Mouse (Mus musculus) forelimb bud, embryonic 11.5 days (tissue): ENCODE data around the gene Otulinl.
A peak's percentile ranks its signal among the peaks of the same experiment; 100 is the strongest.
"Not testable (repeated sequence)": the region's sequence is repeated elsewhere in the genome, so short reads cannot be mapped to it uniquely, and the experiment has no call there.

Source experiments
- DNase-seq: peaks from one replicate; pipeline ENCODE4 v3.0.0-alpha.2; 2012; ENCODE audit warnings: low read depth, low spot score

Gene Otulinl

DNA sequence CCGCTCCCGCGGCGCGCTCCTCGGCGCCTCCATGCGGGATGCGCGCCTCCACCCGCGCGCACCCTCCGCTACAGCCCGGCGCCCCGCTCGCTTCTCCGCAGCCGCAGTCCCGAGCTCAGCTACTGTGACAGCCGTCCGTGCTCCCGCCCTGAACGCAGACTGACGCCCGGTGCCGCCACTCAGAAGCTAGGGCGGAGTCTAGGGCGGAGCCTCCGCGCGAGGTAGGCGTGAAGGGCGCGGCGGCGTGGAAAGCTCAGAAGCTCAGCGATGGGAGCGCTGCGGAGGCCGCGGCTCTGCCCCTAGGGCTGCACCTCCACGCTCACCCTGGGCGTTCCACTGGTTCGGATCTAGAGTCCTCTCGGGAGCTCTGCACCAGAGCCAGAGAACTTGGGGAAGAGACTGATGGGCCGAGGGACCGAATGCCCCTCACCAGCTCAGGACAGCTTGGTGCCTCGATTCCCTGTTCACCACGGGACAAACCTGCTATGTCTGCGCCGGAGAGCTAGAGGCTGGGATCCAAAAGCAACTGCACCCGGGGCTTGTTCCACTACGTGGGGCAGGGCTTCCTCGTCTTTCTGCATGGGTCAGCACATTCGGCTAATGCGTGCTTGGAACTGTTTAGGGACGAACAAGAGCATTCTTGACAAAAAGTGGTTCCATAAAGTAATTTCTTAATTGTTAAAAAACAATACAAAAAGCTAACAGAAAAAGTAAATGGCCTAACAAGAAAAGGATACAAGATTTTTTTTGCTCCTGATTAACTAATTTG lies at the start of gene Otulinl:
Gene Otulinl, minus strand, starts transcription at position 161 of the 769 bp plus-strand sequence.
- peak; percentile 90 for DNase-seq

DNA sequence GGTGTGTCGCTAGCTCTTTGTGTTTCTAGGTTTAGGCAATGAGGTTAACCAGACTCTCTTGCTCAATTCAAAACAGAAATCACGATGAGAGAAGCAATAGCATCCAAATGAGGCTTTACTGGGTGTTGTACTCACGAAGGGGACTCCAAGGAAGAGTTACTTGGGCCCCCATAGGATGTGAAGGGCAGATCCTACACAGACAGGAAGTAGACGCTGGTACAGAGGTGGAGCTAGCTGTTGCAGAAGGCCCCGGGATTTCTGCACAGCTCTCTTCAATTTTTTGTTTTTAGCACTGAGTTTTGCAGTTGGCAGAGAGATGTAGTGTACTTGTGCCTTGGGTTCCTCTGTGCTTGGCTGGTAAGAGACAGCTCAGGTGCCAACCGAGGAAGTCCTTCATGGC lies 44.8 kb upstream of the Otulinl start:
- DNase-seq = no peak

DNA sequence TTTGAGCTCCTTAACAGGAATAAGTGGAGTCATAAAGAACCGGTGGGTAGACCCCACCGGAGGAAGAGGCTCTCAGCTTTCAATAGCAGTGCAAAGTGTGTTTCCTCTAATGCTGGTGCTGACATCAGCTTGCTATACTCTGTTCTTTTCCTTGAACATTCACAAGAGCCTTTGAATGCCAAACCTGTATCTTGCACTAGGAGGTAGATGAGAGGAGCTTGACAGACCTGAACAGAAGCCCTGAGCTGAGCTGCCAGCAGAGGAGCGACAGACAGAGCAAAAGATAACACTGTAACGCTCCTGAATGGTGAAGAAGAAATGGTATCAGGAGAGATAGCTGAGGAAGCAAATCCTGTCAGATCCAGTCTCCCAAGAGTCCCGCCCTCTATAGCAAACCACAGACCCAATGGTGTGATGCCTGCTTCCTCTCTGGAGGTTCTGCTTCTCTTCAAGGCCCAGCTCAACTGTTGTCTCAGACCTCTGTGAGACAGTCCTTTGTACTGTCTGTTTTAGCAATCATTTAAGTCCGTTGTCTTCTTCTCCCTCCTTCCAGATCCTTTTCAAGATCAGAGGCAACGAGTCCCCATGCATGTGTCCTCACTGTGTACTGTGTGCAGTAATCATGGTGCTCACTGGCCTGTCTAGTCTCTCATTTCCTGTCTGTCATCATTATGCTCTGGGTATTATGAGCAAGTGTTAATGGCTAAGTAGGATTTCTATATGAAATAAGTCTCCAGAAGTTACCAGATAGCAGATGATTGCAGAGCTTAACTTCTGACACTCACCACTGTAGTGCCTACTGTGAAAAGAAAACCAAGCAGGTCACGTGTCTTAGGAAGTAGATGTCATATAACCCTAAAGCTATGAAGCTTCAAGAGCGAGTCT lies 43.7 kb upstream of the Otulinl start:
- no peak for DNase-seq

DNA sequence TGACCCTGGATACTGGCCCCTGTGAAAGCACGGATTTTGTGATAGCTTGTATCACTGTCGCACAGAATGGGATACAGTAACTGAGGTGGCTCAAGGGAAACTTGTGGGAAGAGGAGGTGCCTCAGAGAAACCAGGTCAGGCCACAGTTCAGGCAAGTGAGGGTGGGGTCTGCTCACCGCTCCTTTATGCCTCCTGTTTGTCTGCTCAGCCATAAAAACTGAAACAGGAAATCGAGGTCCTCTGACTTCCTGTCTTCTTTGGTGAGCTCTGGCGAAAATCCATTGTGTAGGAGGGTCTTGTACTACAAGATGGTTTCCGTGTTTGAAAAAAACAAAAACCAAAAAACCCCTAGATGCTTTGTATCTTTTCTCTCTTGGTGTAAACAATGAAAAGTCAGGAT lies 42.9 kb upstream of the Otulinl start:
- no peak for DNase-seq

DNA sequence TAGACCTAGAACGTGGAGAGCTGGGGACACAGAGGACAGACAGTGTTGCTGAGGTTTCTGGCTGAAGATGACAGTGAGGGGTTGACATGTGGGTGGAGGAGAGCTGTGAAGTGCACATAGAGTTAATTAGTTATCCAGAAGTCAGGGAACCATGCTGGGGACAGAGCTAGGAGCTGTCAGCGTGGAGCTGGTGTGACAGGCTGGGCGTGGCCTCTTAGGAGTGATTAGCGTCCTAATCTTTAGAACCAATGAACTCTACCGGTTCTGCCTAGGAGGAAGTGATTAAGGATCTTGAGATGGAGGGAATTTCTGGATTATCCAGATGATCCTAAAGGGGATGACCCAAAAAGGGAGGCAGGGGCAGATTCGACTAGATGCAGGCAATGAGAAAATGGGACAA lies 42.4 kb upstream of the Otulinl start:
- DNase-seq = no peak

DNA sequence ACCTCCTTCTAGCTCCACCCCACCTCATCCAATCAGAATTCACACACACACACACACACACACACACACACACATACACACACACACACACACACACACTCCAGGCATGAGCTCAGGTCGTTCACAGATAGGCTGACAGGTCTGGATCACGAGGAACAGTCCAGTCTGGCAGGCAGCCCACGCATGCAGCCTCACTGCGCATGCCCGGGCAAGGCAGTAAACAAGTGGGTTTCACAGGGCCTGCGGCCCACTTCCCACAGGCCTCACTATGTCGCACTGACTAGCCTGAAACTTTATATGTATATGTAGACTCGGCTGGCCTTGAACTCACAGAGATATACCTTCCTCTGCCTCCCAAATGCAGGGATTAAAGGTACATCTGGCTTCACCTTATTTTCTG lies 38.9 kb upstream of the Otulinl start:
- not testable (repeated sequence) for DNase-seq

DNA sequence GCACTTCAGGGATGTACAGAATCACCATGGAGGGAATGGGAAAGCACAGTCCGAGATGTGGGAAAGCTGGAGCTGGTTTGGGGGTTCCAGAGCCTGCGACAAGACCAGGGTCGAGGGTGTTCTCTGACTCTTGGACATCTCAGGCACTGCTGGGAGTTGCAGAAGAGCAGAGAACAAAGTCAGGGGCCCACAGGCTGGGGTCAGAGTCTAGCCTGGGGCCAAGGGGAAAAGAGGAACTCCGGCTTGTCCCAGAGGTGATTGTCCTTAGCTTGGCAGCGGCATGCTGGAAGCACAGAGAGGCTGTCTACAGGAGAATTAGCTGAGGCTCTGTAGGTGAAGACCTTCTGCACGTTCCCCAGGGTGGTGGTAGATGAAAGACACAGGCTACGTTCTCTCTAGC lies 37.3 kb upstream of the Otulinl start:
- no peak for DNase-seq

DNA sequence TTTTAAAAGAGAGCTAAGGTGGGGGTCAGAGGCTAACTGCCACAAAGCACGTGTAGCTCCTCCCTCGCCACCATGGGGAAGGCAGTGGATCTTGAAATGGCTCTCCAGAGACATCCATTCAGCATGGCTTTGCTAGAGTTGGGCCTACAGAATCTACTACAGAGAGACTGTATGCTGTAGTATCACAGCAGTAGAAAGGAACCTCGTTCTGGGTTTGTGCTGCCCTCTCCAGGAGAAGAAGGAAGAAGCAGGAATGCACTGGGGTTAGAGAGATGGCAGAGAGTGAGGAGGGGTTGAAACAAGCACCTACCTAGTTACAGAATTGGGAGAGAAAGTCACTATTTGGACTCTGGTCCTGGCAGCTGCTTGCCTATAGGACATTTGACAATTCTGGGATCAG lies 34.0 kb upstream of the Otulinl start:
- peak; percentile 17 for DNase-seq

DNA sequence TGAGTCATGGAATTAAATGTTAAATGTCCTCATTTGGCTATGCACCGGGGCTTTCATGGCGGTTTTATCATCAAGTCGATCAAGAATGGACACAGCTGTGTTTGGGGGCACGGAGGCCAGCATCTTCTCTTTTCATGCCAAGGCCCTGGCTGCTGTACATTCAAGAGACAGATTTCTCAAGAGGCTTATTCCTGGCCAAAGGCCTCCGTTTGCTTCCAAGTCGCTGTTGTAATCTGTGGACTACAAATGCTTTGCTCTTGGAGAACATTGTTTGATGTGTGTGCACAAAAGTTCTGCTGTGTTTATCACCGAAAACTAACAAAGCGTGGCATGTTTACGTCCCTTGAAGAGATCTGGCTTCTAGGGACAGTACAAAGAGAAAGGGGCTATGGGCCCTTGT lies 29.3 kb upstream of the Otulinl start:
- DNase-seq = no peak

DNA sequence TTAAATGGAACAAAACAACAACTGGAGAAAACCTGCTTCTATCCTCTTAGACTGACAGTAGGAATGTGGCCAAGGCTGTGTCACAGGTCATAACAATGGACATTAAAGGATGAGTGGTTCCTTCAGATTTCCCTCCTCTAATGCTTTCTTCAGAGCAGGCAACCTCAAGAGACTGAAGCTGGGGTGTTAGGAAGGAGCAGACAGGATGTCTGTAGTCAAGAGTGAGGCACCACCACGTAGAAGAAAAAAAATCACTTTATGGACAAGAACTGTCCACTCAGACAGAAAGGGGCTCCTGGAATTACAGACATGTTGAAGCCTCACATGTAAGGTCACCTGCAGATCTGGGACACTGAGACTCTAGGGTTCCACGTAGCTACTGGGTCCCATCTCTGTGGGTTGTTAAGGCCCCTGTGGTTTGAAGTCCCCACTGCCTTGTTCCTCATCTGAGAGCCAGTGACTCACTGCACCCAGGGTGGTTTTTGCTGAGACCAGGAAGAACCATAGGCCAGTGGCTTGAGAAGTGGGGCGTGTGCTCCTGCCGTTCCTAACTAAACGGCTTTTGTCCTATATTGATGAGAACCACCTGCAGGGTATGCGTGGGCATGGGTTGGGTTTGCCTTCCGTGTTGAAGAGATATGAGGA lies 27.7 kb upstream of the Otulinl start:
- DNase-seq = no peak

DNA sequence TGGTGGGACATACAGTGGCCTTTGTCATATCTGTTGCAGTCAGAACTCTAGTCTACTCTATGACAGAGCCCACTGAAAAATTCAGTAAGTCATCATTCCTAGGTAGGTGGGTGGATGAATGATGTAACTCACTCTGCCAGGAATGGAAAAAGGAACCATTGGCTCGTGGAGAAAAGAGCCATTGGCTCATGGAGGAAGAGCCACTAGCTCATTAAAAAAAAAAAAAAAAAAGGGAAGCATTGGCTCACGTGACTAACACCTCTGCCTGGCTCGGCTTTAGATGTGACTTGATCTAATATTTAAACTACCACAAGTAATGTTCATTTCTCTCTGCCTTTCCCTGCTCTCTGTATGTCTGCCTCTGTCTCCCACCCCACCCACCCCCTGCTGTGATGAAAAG lies 27.1 kb upstream of the Otulinl start:
- no peak for DNase-seq

DNA sequence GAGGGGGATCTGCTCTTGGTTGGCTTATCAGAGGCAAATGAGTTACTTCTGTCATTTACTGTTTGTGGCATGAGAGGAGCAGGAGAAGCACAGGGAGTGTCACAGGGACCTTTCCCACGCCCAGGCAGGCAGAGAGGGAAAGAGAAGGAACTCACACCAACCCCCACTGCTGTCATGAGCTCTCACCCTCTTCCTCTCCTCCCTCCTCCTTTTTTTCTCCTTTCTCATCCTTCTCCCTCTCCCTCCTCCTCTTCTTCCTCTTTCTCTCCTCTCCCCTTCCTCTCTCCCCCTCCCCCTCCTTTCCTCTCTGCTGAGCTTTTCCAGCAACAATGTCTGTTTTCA lies 21.6 kb upstream of the Otulinl start:
- DNase-seq = no peak

DNA sequence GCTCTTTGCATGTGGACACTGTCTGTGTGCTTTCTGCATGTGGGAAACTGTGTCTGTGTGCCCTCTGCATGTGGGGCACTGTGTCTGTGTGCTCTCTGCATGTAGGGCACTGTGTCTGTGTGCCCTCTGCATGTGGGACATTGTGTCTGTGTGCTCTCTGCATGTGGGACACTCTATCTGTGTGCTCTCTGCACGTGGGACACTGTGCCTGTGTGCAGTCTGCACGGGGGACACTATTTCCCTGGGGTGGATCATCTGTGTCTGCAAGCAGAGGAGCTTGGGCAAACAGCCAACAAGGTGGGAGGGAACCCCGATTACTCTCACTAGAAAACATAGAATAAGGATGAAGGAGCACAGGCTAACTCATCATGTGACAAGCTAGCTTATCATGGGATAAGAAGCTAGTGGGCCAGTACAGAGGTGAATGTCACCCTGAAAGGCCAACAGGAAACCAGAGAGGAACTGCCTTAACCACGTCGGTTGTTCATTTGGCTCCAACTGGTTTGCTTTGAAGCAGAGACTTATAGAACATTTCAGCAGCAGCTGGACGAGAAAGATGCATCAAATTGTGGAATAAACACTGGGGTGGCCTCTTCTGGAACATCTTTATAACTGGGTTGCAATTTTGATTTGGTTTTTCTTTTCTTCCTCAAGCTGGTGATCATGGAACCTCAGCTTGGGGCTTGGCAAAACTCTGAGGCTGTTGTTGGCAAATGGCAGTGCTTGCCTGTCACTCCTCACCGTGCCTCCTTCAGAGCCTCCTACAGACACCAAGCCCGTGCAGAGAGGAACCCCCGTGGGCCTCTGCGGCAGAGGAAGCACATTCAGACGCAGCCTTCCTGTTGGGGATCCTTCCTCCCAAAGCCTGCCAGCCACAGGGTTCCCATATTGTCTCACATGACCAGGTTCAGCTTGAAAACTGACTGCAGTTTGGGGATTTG lies 20.9 kb upstream of the Otulinl start:
- DNase-seq = no peak

DNA sequence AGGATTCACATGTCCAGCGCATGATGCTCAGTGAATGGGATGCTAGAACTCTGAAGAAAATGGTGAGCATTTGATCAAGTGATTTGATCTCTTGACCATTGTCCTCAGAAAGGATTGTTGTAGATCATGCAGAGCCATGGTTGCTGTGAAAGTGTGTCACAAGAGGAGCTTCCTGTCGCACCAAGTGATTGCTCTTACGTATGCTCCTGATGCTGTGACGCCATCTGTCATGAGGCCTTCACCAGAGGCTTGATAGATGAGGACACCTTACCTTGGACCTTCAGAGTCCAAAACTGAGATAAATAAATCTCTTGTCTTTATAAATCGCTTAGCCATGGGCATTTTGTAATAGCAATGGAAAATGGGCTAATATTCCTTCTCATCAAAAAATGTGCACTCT lies 16.3 kb upstream of the Otulinl start:
- DNase-seq = no peak

DNA sequence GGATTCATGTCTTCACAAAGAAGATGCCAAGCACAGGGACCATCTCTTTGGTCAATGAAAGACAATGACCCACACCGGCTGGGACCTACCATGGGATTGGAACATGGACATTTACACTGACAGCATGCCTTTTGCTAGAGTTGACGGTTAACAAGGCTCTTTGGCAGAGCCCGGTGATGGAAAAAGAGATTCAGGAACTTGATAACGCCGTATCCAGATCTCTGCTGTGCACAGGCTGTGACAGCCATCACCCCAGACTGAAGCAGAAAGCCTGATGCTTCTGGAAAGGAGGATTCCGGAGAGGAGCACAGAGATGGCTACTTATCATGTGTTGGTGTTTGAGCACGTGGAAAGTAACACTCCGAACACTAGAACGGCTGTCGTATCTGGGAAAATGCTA lies 11.9 kb upstream of the Otulinl start:
- no peak for DNase-seq

DNA sequence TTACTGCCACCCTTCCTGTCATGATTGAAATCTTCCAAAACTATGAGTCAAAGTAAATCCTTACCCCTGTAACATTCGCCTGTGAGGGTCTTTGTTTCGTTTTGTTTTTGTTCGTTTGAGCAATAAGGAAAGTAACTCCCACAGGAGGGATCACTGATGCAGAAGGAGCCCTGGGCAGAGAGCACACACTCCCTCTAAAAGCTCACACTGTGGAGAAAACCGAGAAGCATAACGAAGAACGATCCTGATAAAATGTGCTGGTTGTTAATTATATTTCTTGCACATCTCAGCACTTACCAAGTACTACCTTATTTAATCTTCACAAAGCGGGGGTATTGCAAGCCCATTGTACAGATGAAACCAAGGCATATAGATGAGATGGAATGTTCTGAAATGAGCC lies 10.8 kb upstream of the Otulinl start:
- no peak for DNase-seq

DNA sequence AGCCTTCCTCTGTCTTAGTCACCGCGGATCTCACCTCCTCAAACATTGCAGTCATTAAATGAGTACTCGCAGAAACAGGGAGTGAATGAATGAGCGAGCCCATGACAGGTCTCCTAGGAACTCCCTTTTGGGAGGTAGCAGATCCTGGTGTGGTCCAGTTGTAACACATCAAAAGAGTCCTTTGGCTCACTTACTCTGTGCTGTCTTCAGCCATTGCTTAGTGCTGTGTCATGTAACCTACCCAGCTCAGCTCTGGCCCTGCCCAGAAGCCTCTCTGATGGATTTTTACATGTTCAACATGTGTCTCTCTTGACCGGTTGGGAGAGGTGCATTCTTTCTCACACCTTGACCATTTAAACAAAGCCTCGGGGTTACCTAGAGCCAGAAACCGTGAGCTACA lies 9.8 kb upstream of the Otulinl start:
- no peak for DNase-seq

DNA sequence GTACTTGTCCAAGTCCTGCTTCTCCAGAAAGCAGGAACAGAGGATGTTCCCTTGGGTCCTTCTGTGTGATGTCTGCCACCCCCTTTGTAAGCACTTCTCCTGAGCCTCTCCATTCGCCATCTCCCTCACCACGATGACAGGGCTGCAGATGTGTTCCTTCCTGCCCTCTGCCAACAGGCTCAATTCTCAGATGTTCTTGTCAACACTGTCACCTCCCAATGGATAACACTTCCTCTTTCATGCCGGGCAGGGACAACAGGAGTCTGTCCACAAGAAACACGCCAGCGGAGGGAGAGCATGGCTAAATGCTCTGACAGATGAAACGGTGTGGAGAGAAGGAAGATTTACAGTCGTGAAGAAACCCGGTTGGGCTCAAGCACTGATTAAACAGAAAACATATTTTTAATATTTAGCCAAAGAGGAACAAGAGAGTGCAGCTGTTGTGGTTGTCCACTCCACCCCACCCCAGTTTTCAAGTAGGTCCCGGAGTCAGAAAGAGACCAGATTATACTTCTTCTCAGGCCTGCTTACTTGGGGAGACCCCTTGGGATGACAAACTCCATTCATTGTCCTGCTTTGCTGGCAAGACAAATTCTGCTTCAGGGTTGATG lies 6.8 kb upstream of the Otulinl start:
- no peak for DNase-seq

DNA sequence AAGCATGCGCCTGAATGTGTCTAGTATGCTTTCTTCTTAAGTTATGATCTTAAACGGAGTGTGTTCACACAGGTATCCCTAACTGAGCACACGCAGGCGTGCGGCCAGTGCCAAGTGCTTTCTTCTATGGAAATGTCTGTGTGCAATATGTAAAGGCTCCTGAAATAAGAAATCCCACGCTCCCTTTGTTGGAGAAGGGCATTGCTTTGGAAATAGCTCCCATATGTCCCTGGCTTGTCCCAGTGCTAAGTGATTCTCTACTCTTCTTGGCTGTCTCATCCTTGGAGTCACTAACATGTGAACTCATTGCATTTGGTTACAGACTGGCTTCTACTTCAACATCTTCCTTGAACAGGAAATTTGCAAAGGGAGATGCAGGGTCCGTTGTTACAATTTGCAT lies 3.4 kb upstream of the Otulinl start:
- DNase-seq = no peak

DNA sequence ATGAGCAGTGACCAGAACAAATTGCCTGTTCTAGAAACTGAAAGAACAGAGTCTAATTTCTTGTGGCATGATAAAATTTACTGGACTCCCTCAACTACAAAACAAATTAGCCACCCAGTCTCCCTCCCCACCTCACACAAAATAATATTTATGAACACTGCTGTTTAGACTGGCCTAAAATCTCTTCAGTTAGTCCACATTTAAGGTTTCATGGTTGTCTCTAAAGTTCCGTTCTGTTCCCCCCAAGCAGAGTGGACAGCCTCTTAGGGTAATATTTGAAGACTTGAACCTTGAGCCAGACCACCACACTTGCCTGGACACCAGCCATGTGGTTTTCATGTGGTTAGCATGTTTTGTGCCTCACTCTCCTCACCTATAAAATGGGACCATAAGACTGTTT lies 1.8 kb upstream of the Otulinl start:
- no peak for DNase-seq

DNA sequence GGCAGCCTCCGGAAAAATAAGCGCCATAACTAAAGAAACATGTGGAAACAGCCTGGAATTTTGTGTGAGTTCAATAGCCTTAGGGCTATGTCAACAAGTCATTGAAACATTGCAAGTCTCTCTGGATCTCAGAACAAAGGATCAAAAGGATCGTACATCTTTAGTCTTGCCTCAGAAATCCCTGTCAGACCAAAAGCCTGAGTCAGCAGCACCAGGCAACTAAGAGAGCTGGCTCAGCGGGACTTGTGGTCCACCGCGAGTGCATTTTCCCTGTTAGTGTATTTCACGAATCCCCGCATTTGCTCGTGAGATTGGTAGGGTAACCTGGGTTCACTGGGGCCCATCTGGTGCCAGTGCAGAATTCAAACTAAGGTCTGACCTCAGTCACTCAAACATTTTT lies 1.2 kb upstream of the Otulinl start:
- peak; percentile 27 for DNase-seq
